Mouse (Mus musculus): ENCODE measurements at regions not wholly inside any gene's neighbourhood (a gene's known extent, or its start where the extent isn't known, plus 50 kb on each side); places are given as distances from the start of the nearest gene placed in this dataset.

DNA sequence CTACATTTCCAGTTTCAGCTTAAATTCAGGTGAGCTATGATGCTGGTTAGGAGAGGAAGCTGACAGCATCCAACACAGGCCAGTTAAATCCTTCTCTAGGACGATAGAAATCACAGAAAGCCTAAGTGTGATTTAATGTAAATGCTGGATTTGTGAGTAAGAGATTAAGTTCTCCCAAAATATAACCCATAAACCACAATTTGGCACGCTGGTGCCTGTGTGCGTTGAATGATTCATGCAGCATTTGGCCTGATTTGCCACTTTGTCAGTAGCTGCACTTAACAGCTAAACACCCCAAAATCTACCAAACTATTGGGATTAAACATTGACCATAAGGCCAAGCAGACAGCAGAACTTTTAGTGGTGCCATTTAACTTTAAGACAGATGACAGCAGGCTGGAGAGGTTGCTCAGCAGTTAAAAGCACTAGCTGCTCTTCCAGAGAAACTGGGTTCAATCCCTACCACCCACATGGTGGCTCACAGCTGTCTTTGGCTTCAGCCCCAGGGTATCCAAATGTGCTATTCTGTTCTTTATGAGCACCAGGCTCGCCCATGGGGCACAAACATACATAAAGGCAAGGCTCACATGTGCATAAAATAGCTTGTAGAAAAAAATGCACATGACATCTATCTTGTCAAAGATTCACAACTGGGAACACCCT is 83.5 kb downstream of the Nhlrc3 start:
- TF ChIP-seq CTCF (IDR thresholded peaks at IDR 0.05; ENCODE audit: low read depth) (no peak), EP300 (IDR thresholded peaks at IDR 0.05; ENCODE audit: low read depth) (no peak)
